Mouse (Mus musculus): ENCODE measurements around the gene Thbs3. TPM values are rescaled to one million over a fixed set of nuclear protein-coding genes. Genes with fewer than 3 reads are reported as not detected.
"Not testable (repeated sequence)": the region's sequence is repeated elsewhere in the genome, so short reads cannot be mapped to it uniquely, and the experiment has no call there.

Gene Thbs3
- polyA plus RNA-seq, 1 experiment from 2014 or later = 19.4 TPM

DNA sequence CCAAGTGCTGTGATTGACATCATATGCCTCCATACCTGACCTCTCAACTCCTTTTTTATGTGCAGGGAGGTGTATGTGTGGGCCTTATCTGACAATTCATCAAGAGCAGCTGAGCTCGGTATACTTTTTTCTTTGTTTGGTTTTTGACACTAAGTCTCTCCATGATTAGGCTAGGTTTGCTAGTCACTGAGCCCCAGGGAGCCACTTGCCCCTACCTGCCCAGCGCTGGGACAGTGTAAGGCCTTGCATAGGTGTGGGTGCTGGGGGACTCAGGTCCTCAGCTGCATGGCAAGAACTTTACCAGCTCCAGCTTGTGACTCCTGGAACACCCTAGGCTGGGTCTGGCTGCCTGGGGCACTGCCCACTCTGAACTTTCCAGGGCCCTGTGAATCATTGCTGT lies 8.3 kb upstream of the Thbs3 start:
- ATAC-seq (replicated peaks; ENCODE audit: low FRiP score, low TSS enrichment, low read depth) = no peak
- H3K27ac ChIP-seq (ENCODE audit: low read depth) = no peak overlapping the region
- no peak overlapping the region for H3K9ac ChIP-seq (ENCODE audit: low read length)
- H3K4me1 ChIP-seq (replicated peaks; ENCODE audit: control insufficient read depth, insufficient read depth, low read length) = peaks cover 4% of the 10 kb centered on the region
- no peak overlapping the region for H3K4me2 ChIP-seq (ENCODE audit: low read length)
- H3K27me3 ChIP-seq (replicated peaks; ENCODE audit: control insufficient read depth, insufficient read depth, low read length) = no peaks in the 10 kb centered on the region
- H3K4me3 ChIP-seq (ENCODE audit: low read depth, low read length) = no peak overlapping the region
- WGBS = 87% methylated on average over 2 of the region's 2 CpGs
- H3K36me3 ChIP-seq (ENCODE audit: control insufficient read depth, insufficient read depth, low read length) = peaks cover 67% of the 10 kb centered on the region
- DNase-seq (ENCODE audit: low spot score) = no peak
- H3K9me3 ChIP-seq (ENCODE audit: control insufficient read depth, low read length) = no peaks in the 10 kb centered on the region

DNA sequence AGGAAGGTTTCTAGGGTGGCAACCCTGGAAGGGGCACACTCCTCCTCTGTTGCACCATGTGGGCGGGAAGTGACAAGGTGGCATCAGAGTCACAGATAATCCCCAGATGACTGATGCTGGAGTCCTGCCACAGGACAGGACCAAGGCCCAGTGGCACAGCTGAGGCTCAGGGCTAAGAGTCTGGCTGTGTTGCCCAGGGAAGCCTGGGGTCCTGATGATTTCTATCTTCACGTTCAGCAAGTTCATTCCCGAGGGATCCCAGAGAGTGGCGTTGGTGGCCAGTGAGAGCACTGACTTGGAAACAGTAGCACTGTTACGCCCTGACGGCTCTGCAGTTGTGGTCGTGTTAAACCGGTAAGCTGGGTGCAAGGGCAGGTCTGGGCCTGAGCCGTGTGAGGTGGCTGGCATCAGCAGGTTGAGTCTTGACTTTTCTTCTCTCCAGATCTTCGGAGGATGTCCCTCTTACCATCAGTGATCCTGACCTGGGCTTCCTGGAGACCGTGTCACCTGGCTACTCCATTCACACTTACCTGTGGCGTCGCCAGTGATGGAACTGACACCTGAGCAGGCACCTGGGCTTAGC lies 6.8 kb upstream of the Thbs3 start:
- Histone ChIP-seq H3K27ac (ENCODE audit: low read depth) (no peak overlapping the region), H3K9ac (ENCODE audit: low read length) (no peak overlapping the region), H3K4me2 (ENCODE audit: low read length) (no peak overlapping the region), H3K36me3 (ENCODE audit: control insufficient read depth, insufficient read depth, low read length) (peaks cover 67% of the 10 kb centered on the region), H3K4me3 (ENCODE audit: low read depth, low read length) (no peak overlapping the region), H3K4me1 (replicated peaks; ENCODE audit: control insufficient read depth, insufficient read depth, low read length) (peaks cover 11% of the 10 kb centered on the region), H3K9me3 (ENCODE audit: control insufficient read depth, low read length) (no peaks in the 10 kb centered on the region), H3K27me3 (replicated peaks; ENCODE audit: control insufficient read depth, insufficient read depth, low read length) (no peaks in the 10 kb centered on the region)
- DNase-seq (ENCODE audit: low spot score) (no peak), ATAC-seq (replicated peaks; ENCODE audit: low FRiP score, low TSS enrichment, low read depth) (no peak)
- 93% methylated on average over 13 of the region's 13 CpGs for WGBS

DNA sequence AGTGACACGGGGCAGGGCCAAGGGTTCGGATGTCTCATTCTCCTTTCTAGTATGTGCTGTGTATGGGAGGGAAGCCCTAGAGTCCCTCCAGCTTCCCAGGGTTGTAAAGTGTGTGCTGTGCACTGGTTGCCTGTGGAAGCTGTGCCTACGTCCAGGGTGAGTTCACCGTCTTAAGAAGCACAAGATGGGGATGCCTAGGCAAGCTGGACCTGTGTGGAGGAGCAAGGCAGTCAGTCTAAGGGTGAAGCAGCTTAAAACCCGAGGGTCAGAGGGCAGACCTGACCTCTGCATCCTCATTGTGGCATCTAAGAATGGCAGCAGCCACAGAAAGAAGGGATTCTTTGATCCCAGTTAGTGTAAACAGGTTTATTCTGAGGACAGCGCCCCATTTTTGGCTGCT lies 6.2 kb upstream of the Thbs3 start:
- H3K27me3 ChIP-seq (replicated peaks; ENCODE audit: control insufficient read depth, insufficient read depth, low read length) = no peaks in the 10 kb centered on the region
- no peak overlapping the region for H3K9ac ChIP-seq (ENCODE audit: low read length)
- no peak overlapping the region for H3K4me3 ChIP-seq (ENCODE audit: low read depth, low read length)
- DNase-seq (ENCODE audit: low spot score) (no peak), ATAC-seq (replicated peaks; ENCODE audit: low FRiP score, low TSS enrichment, low read depth) (no peak)
- H3K27ac ChIP-seq (ENCODE audit: low read depth) = no peak overlapping the region
- H3K4me2 ChIP-seq (ENCODE audit: low read length) = no peak overlapping the region
- H3K4me1 ChIP-seq (replicated peaks; ENCODE audit: control insufficient read depth, insufficient read depth, low read length) = peaks cover 9% of the 10 kb centered on the region
- H3K9me3 ChIP-seq (ENCODE audit: control insufficient read depth, low read length) = no peaks in the 10 kb centered on the region
- peaks cover 67% of the 10 kb centered on the region for H3K36me3 ChIP-seq (ENCODE audit: control insufficient read depth, insufficient read depth, low read length)
- WGBS = 84% methylated on average over 6 of the region's 6 CpGs

DNA sequence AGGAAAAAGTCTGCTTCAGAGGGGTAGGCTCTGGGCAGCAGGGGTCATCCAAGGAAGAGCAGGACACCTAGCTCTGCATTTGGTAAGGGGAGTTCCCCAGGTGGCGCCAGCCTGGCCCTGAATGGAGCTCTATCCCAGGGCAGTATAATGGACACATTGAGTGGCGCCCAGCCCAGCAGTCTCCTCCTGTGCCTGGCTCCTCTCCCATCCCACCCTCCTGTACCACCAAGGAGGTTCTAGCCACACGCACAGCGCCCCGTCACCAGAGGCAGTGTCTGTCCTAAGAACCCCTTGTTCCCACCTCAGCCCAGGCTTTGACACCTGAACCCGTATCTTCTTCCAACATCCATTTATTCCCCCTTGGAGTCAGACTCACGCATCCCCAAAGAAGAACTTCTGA lies 5.2 kb upstream of the Thbs3 start:
- no peak overlapping the region for H3K4me3 ChIP-seq (ENCODE audit: low read depth, low read length)
- no peak overlapping the region for H3K27ac ChIP-seq (ENCODE audit: low read depth)
- peaks cover 10% of the 10 kb centered on the region for H3K4me1 ChIP-seq (replicated peaks; ENCODE audit: control insufficient read depth, insufficient read depth, low read length)
- 91% methylated on average over 7 of the region's 7 CpGs for WGBS
- H3K9ac ChIP-seq (ENCODE audit: low read length) = no peak overlapping the region
- no peak for ATAC-seq (replicated peaks; ENCODE audit: low FRiP score, low TSS enrichment, low read depth)
- H3K9me3 ChIP-seq (ENCODE audit: control insufficient read depth, low read length) = no peaks in the 10 kb centered on the region
- H3K4me2 ChIP-seq (ENCODE audit: low read length) = no peak overlapping the region
- no peak for DNase-seq (ENCODE audit: low spot score)
- H3K36me3 ChIP-seq (ENCODE audit: control insufficient read depth, insufficient read depth, low read length) = peaks cover 61% of the 10 kb centered on the region
- H3K27me3 ChIP-seq (replicated peaks; ENCODE audit: control insufficient read depth, insufficient read depth, low read length) = no peaks in the 10 kb centered on the region

DNA sequence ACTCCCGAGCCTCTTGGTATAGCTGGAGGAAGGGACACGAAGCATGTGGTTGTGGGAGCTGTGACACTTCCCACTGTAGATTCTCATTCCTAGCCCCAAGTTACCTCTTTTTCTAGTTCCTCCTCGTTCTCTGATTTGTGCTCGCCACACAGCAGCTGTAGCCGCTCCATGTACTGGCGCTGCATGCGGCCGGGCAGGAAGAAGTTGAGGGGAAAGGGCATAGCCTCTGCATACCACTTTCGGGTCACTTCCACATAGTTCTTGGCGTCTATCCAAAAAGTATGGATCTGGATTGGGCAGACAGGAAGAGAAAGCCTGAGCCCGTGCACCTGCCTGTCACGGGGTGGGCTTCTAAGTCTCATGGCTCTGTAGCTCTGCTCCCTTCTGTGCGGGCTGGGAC lies 4.8 kb upstream of the Thbs3 start:
- H3K36me3 ChIP-seq (ENCODE audit: control insufficient read depth, insufficient read depth, low read length) = peaks cover 57% of the 10 kb centered on the region
- no peak overlapping the region for H3K9ac ChIP-seq (ENCODE audit: low read length)
- H3K9me3 ChIP-seq (ENCODE audit: control insufficient read depth, low read length) = no peaks in the 10 kb centered on the region
- no peak overlapping the region for H3K27ac ChIP-seq (ENCODE audit: low read depth)
- H3K27me3 ChIP-seq (replicated peaks; ENCODE audit: control insufficient read depth, insufficient read depth, low read length) = no peaks in the 10 kb centered on the region
- ATAC-seq (replicated peaks; ENCODE audit: low FRiP score, low TSS enrichment, low read depth) = no peak
- DNase-seq (ENCODE audit: low spot score) = no peak
- no peak overlapping the region for H3K4me3 ChIP-seq (ENCODE audit: low read depth, low read length)
- WGBS = 73% methylated on average over 13 of the region's 13 CpGs
- H3K4me1 ChIP-seq (replicated peaks; ENCODE audit: control insufficient read depth, insufficient read depth, low read length) = peaks cover 15% of the 10 kb centered on the region
- H3K4me2 ChIP-seq (ENCODE audit: low read length) = no peak overlapping the region

DNA sequence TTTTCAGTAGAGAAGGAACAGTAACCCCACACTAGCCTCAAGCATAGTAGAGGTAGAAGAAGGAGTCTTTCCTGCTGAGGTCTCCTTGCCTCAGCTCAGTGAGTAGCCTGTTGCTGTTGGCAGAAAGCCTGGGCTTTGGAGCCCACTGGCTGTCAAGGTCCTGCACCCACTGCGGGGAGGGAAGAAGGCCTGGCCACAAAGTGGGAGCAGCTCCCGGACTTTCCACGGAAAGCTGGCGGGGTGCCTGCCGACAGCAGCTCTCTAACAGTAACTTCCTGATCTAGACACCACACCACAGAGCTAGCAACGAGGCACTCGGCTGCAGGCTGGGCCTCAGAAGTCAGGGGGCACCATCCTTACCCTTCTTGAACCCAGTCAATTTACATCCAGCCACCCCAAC lies 4.2 kb upstream of the Thbs3 start:
- Histone ChIP-seq H3K4me2 (ENCODE audit: low read length) (no peak overlapping the region), H3K4me1 (replicated peaks; ENCODE audit: control insufficient read depth, insufficient read depth, low read length) (peaks cover 20% of the 10 kb centered on the region), H3K4me3 (ENCODE audit: low read depth, low read length) (no peak overlapping the region), H3K9ac (ENCODE audit: low read length) (no peak overlapping the region), H3K27me3 (replicated peaks; ENCODE audit: control insufficient read depth, insufficient read depth, low read length) (no peaks in the 10 kb centered on the region), H3K36me3 (ENCODE audit: control insufficient read depth, insufficient read depth, low read length) (peaks cover 52% of the 10 kb centered on the region), H3K9me3 (ENCODE audit: control insufficient read depth, low read length) (no peaks in the 10 kb centered on the region), H3K27ac (ENCODE audit: low read depth) (no peak overlapping the region)
- whole genome bisulfite sequencing = 72% methylated on average over 7 of the region's 7 CpGs
- DNase-seq (ENCODE audit: low spot score) = no peak
- no peak for ATAC-seq (replicated peaks; ENCODE audit: low FRiP score, low TSS enrichment, low read depth)

DNA sequence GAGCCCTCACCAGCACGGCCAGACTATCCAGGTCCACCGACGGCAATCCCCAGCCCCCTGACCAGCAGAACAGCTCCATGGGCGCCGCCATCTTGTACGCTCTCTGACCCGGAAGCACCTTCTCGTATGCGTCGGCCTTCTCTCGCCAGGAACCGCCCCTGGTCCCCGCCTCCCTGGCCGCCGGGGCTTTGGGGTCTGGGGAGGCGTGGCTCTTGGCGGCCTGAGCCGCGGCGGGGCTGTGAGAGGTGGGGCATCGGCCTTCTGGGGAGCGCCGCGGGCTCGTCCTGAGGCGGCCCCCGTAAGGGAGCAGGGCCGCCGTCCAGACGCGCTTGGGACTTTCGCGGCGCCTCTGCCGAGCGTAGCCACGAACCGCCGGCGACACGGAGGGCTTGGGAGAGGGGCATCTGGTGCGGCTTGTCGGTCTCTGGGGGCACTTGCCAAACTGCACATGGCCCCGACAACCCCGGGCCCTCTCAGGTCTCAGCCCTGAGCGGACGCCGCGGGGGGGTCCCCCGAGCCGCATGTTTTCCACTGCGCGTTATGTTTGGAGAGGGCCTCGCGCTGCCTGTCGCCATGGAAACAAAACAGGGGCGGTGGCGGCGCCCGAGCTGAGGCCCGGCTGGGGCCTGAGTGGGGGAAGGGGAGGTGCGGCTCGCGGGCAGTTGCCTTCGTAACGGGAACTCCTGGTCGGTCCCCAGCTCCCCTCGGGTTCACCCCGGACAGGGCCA lies 1.0 kb upstream of the Thbs3 start:
- Histone ChIP-seq H3K4me1 (replicated peaks; ENCODE audit: control insufficient read depth, insufficient read depth, low read length) (peaks cover 21% of the 10 kb centered on the region), H3K36me3 (ENCODE audit: control insufficient read depth, insufficient read depth, low read length) (peaks cover 21% of the 10 kb centered on the region), H3K9ac (ENCODE audit: low read length) (peak overlapping the region; percentile 85), H3K4me2 (ENCODE audit: low read length) (peak overlapping the region; percentile 81), H3K4me3 (ENCODE audit: low read depth, low read length) (peak overlapping the region; percentile 95), H3K27me3 (replicated peaks; ENCODE audit: control insufficient read depth, insufficient read depth, low read length) (no peaks in the 10 kb centered on the region), H3K9me3 (ENCODE audit: control insufficient read depth, low read length) (no peaks in the 10 kb centered on the region), H3K27ac (ENCODE audit: low read depth) (peak overlapping the region; percentile 99)
- ATAC-seq (replicated peaks; ENCODE audit: low FRiP score, low TSS enrichment, low read depth) (peak; percentile 91), DNase-seq (ENCODE audit: low spot score) (peak; percentile 94)
- WGBS = under 1% methylated on average over 65 of the region's 69 CpGs

DNA sequence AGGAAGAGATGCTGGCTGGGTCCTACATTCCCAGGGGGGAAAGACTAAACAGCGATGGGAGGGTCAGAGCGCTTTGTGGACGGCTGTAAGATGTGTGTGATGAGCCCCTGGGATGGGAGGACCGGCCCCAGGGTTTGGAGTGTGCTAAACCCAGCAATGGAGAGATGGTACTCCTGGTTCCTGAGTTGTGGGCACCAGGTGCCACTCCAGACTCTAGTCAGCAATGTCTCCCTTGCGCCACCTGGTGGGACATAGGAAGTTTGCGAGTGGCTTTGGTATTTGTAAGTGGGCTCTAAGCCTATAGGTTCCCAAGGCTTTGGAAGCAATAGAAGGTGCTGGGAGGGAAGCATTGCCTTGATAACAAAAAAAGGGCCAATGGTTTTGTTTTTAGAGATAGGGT lies 873 bp downstream of the Thbs3 start:
- ATAC-seq (replicated peaks; ENCODE audit: low FRiP score, low TSS enrichment, low read depth) = 0 out of 2 replicates have a peak, but pooled peaks have one; percentile 12
- Histone ChIP-seq H3K4me3 (ENCODE audit: low read depth, low read length) (peak overlapping the region; percentile 95), H3K9ac (ENCODE audit: low read length) (peak overlapping the region; percentile 44; the same call in 1 of the 2 replicates), H3K4me2 (ENCODE audit: low read length) (peak overlapping the region; percentile 81), H3K36me3 (ENCODE audit: control insufficient read depth, insufficient read depth, low read length) (peaks cover 2% of the 10 kb centered on the region; the same call in 1 of the 2 replicates), H3K4me1 (replicated peaks; ENCODE audit: control insufficient read depth, insufficient read depth, low read length) (peaks cover 21% of the 10 kb centered on the region), H3K27me3 (replicated peaks; ENCODE audit: control insufficient read depth, insufficient read depth, low read length) (no peaks in the 10 kb centered on the region), H3K27ac (ENCODE audit: low read depth) (no peak overlapping the region), H3K9me3 (ENCODE audit: control insufficient read depth, low read length) (no peaks in the 10 kb centered on the region)
- WGBS = under 1% methylated on average over 6 of the region's 6 CpGs
- DNase-seq (ENCODE audit: low spot score) = peak; percentile 93

DNA sequence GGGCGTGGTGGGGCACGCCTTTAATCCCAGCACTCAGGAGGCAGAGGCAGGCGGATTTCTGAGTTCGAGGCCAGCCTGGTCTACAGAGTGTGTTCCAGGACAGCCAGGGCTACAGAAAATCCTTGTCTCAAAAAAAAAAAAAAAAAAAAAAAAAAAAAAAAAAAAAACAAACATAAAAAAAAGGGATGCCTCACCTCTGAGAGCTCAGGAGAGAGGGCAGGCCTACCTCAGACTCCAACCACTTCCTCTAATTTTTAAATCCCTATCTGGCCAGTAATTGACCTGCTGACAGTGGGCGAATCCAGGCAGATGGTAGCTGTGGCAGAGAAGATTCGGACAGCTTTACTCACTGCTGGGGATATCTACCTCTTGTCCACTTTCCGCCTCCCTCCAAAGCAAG lies 1.4 kb downstream of the Thbs3 start:
- not testable (repeated sequence) for H3K9ac ChIP-seq (ENCODE audit: low read length); H3K4me2 ChIP-seq (ENCODE audit: low read length); H3K9me3 ChIP-seq (ENCODE audit: control insufficient read depth, low read length); DNase-seq (ENCODE audit: low spot score); H3K27ac ChIP-seq (ENCODE audit: low read depth); H3K4me3 ChIP-seq (ENCODE audit: low read depth, low read length); ATAC-seq (replicated peaks; ENCODE audit: low FRiP score, low TSS enrichment, low read depth); H3K27me3 ChIP-seq (replicated peaks; ENCODE audit: control insufficient read depth, insufficient read depth, low read length); H3K36me3 ChIP-seq (ENCODE audit: control insufficient read depth, insufficient read depth, low read length)
- H3K4me1 ChIP-seq (replicated peaks; ENCODE audit: control insufficient read depth, insufficient read depth, low read length) = peaks cover 21% of the 10 kb centered on the region
- WGBS = 71% methylated on average over 7 of the region's 7 CpGs

Measured in intestine, embryonic 14.5 days (tissue).